Mouse (Mus musculus): ENCODE data around the gene Tnr. TPM values are rescaled to one million over a fixed set of nuclear protein-coding genes. Genes with fewer than 3 reads are reported as not detected.
A peak's percentile ranks its signal among the peaks of the same experiment; 100 is the strongest.

Tnr gene
- polyA plus RNA-seq, 1 experiment: not detected

DNA sequence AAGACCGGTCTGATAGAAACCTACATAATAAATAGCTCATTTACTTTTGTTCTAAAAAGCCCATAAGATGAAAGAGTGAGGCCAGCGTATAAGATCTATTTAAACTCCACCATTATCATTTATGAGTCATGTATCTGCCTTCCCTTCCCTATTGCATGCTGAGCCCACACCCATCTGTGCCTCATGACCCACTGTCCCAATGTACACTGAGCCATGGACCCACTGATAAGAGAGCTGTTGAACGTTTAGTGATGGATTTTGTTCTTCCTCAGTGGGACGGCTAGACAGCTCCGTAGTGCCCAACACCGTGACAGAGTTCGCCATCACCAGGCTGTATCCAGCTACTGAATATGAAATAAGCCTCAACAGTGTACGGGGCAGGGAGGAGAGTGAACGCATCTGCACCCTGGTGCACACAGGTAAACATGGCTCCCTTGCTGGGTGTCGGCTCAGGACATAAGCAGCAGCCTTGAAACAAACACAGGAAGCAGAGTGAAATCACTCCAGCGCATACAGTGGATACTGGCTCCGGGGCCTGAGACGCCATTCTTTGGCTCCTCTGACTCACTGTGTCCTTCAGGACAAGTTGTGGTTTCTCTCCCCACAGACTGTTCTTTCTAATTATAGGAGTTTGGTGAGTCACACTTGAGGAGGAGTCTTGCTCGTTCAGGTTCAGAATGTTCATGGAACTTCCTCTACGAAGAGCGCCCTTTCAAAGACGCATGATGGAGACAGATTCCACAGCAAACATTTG, 365.6 kb downstream of the Tnr start:
- 37% methylated on average over 17 of the region's 17 CpGs for WGBS

DNA sequence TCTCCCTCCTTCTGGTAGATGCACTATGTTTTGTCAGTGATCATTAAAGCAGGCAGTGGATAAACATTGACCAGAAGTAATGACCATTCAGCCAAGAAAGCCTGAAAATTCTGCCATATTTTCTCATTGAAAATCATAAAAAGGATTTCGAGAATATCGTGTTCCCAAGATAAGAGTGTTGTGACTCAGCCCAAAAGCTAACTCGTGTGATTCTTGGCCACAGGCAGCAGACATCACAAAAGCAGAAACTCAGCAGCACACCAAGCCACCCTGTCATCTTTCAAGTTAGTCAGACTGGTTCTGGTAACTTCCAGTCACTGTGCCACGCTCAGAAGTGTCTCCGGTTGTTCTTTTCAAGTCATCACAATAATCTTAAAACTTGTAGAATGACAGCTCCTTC, 367.0 kb downstream of the Tnr start:
- H3K4me1 ChIP-seq (ENCODE audit: control insufficient read depth, insufficient read depth, low read length): no peaks in the 10 kb centered on the region; the same call in 1 of the 2 replicates
- WGBS: 76% methylated on average over 5 of the region's 5 CpGs
- no peak overlapping the region for H3K4me3 ChIP-seq (replicated peaks; ENCODE audit: control insufficient read depth, low read depth, low read length)
- TF ChIP-seq POLR2A (IDR thresholded peaks at IDR 0.05; ENCODE audit: borderline replicate concordance, control insufficient read depth, low read depth, low read length): no peak
- no peak for TF ChIP-seq CTCF (IDR thresholded peaks at IDR 0.05; ENCODE audit: control insufficient read depth, insufficient read depth, low read length)
- H3K27ac ChIP-seq (ENCODE audit: control insufficient read depth, insufficient read depth, low read depth, low read length, poor library complexity): no peak overlapping the region

More for the DNA sequence above, 365.6 kb downstream of the Tnr start:
- Histone ChIP-seq H3K27ac (ENCODE audit: control insufficient read depth, insufficient read depth, low read depth, low read length, poor library complexity) (no peak overlapping the region), H3K4me1 (ENCODE audit: control insufficient read depth, insufficient read depth, low read length) (no peaks in the 10 kb centered on the region; the same call in 1 of the 2 replicates), H3K4me3 (replicated peaks; ENCODE audit: control insufficient read depth, low read depth, low read length) (no peak overlapping the region)
- TF ChIP-seq POLR2A (IDR thresholded peaks at IDR 0.05; ENCODE audit: borderline replicate concordance, control insufficient read depth, low read depth, low read length) (no peak), CTCF (IDR thresholded peaks at IDR 0.05; ENCODE audit: control insufficient read depth, insufficient read depth, low read length) (no peak)

DNA sequence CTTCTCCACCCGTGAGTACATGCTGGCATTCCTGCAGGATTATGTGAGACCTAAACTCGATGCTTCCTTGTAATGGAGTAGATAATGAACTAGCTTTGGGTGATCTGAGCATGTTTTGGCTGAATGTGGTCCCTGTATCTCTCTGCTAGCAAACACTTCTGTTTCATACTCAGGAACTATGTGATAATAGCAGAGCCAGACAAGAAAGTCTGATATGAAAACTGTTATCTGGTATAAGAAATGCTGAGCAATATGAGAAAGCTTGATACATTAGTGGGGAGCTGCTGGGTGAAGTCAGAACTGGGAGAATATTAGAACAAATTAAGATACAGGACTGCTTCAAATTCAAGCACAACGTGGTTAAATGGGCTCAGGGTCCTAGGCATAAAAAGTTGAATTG, 371.5 kb downstream of the Tnr start:
- no peak for TF ChIP-seq POLR2A (IDR thresholded peaks at IDR 0.05; ENCODE audit: borderline replicate concordance, control insufficient read depth, low read depth, low read length)
- no peak for TF ChIP-seq CTCF (IDR thresholded peaks at IDR 0.05; ENCODE audit: control insufficient read depth, insufficient read depth, low read length)
- no peaks in the 10 kb centered on the region; the same call in 1 of the 2 replicates for H3K4me1 ChIP-seq (ENCODE audit: control insufficient read depth, insufficient read depth, low read length)
- no peak overlapping the region for H3K4me3 ChIP-seq (replicated peaks; ENCODE audit: control insufficient read depth, low read depth, low read length)
- no peak overlapping the region for H3K27ac ChIP-seq (ENCODE audit: control insufficient read depth, insufficient read depth, low read depth, low read length, poor library complexity)
- WGBS: 60% methylated on average over 3 of the region's 3 CpGs

DNA sequence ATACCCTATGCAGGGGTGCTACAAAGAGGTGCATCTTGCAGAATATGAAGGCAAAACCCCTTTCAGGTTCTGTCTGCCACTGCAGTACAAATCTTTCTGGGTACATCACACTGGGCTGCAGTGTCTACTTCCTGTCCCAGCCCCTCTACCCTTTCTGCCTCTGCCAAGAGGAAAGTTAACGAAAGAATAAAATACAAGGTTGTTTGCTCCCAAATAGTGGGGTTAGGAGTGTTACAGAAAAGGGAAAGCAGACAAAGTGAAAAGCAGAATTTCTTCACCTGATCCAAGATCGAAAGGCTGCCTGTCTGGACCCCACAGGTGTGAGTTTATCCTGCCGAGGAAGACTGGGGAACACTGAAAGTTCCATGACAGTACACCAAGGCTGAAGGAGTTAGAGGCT, 376.4 kb downstream of the Tnr start:
- H3K4me3 ChIP-seq (replicated peaks; ENCODE audit: control insufficient read depth, low read depth, low read length): no peak overlapping the region
- no peaks in the 10 kb centered on the region for H3K4me1 ChIP-seq (ENCODE audit: control insufficient read depth, insufficient read depth, low read length)
- H3K27ac ChIP-seq (ENCODE audit: control insufficient read depth, insufficient read depth, low read depth, low read length, poor library complexity): no peak overlapping the region
- TF ChIP-seq CTCF (IDR thresholded peaks at IDR 0.05; ENCODE audit: control insufficient read depth, insufficient read depth, low read length): no peak
- 64% methylated on average over 3 of the region's 3 CpGs for WGBS

DNA sequence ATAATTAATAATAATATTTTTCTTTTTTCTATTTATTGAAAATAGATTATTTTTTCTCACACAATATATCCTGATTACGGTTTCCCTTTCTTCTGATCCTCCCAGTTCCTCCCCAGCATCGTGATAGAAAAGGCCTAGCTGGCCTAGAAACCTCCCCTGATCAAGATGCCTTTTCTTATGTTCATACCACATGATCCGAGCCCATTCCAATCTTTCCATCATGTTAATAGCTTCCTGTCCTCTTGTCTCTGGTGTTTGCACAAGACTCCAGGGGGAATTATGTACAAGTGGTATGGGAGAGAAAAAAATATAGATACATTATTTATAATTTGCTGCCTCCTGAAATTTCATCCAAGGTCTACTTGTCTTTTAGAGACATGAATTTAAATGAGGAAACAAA, 377.1 kb downstream of the Tnr start:
- WGBS: 78% methylated on average over 3 of the region's 3 CpGs
- TF ChIP-seq POLR2A (IDR thresholded peaks at IDR 0.05; ENCODE audit: borderline replicate concordance, control insufficient read depth, low read depth, low read length) (no peak), CTCF (IDR thresholded peaks at IDR 0.05; ENCODE audit: control insufficient read depth, insufficient read depth, low read length) (no peak)
- Histone ChIP-seq H3K27ac (ENCODE audit: control insufficient read depth, insufficient read depth, low read depth, low read length, poor library complexity) (no peak overlapping the region), H3K4me1 (ENCODE audit: control insufficient read depth, insufficient read depth, low read length) (no peaks in the 10 kb centered on the region), H3K4me3 (replicated peaks; ENCODE audit: control insufficient read depth, low read depth, low read length) (no peak overlapping the region)

DNA sequence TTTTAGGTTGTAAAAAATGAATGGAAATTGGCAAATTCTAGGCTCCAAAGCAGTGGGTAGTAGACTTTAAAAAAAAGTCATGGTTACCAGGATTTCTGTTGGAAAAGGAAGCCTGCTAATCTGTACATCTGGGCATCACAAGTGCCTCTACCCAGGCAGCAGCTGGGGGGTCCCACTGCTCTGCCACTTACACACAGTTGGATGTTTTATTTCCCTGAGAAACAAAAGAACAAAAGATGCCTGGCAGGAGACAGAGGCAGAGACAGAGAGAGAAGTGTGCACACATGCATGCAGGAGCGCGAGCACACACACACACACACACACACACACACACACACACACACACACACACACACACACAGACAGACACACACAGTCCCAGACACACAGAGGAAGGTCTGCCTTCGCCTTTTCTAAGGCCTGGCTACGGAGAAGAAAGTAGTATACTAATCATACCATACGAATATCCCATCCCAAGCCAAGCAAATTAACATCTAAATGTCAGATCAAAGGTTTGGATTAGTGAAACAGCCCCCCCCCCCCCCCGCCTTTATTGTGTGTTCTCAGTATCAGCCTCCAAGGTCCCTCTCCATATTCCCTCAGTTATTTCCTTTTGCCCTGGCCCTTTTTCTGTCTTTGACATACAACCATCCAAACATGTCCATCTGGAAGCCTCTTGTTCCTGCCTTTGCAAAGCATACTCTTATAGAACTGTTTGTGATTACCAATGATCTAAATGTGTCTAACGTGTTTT, 378.0 kb downstream of the Tnr start:
- H3K27ac ChIP-seq (ENCODE audit: control insufficient read depth, insufficient read depth, low read depth, low read length, poor library complexity): no peak overlapping the region
- WGBS: 85% methylated on average over 7 of the region's 7 CpGs
- H3K4me3 ChIP-seq (replicated peaks; ENCODE audit: control insufficient read depth, low read depth, low read length): no peak overlapping the region
- H3K4me1 ChIP-seq (ENCODE audit: control insufficient read depth, insufficient read depth, low read length): no peaks in the 10 kb centered on the region
- TF ChIP-seq CTCF (IDR thresholded peaks at IDR 0.05; ENCODE audit: control insufficient read depth, insufficient read depth, low read length) (no peak), POLR2A (IDR thresholded peaks at IDR 0.05; ENCODE audit: borderline replicate concordance, control insufficient read depth, low read depth, low read length) (no peak)

DNA sequence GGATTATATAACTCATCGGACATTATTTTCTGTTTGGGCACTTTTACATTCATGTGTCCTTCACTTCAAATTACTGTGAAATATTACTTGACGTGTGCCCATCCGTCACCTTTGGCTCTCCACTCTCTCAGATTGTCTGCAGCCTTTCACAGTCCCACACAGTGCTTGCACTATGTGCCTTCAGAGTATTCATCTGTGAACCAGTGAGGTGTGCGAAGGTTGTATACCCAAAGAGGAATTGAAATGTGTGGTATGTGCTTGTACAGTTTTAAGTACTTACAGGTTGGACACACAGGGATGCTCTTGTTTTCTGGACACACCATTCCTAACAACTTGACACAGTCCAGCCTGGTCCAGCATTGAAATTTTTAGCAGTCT, 378.5 kb downstream of the Tnr start:
- Histone ChIP-seq H3K27ac (ENCODE audit: control insufficient read depth, insufficient read depth, low read depth, low read length, poor library complexity) (no peak overlapping the region), H3K4me3 (replicated peaks; ENCODE audit: control insufficient read depth, low read depth, low read length) (no peak overlapping the region), H3K4me1 (ENCODE audit: control insufficient read depth, insufficient read depth, low read length) (no peaks in the 10 kb centered on the region)
- no peak for TF ChIP-seq CTCF (IDR thresholded peaks at IDR 0.05; ENCODE audit: control insufficient read depth, insufficient read depth, low read length)
- TF ChIP-seq POLR2A (IDR thresholded peaks at IDR 0.05; ENCODE audit: borderline replicate concordance, control insufficient read depth, low read depth, low read length): no peak
- 85% methylated on average over 4 of the region's 4 CpGs for WGBS

DNA sequence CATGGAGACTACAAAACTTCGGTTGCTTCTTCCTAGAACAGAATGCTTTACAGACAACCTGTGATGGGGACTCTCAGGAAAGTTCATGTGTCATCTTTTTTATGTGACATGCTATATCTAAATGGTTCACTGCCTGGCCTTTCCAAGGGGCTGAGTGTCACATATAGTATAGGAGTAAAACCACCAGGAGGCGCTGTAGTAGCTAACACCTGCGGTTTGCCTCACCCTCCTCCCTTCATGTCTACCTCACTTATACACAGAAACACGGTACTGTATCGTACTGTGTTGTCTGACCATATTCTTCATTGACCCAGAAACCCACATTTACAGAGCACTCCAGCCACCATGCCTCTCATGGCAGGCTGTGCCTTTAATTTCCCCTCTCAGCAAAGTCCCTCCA, 387.4 kb downstream of the Tnr start:
- 13% methylated on average over 5 of the region's 5 CpGs for WGBS
- Histone ChIP-seq H3K27ac (ENCODE audit: control insufficient read depth, insufficient read depth, low read depth, low read length, poor library complexity) (no peak overlapping the region), H3K4me3 (replicated peaks; ENCODE audit: control insufficient read depth, low read depth, low read length) (no peak overlapping the region), H3K4me1 (ENCODE audit: control insufficient read depth, insufficient read depth, low read length) (no peaks in the 10 kb centered on the region; the same call in 1 of the 2 replicates)
- TF ChIP-seq POLR2A (IDR thresholded peaks at IDR 0.05; ENCODE audit: borderline replicate concordance, control insufficient read depth, low read depth, low read length) (no peak), CTCF (IDR thresholded peaks at IDR 0.05; ENCODE audit: control insufficient read depth, insufficient read depth, low read length) (peak; percentile 71)
